Mouse (Mus musculus) layer of hippocampus, postnatal 25 days (tissue): ENCODE results near the gene Rpn1. TPM values are rescaled to one million over a fixed set of nuclear protein-coding genes. Genes with fewer than 3 reads are reported as not detected.

ENCODE experiments used
- DNase-seq, 2 experiments: peaks; one replicate each; pipeline ENCODE4 v3.0.0; 2022; ENCODE audit warnings: mixed read lengths in 2 of 2, low spot score in 1 of 2; ENCODE audit errors: extremely low spot score in 1 of 2
- microRNA-seq, 2 experiments: library from miRNA; unstranded; fragments of <30 nt; microRNA quantifications; one replicate each; pipeline ENCODE4 v1.2.0; 2021
- total RNA-seq, 2 experiments: library from RNA; stranded (reverse); gene quantifications; 2 replicates each; pipeline ENCODE4 v1.2.3; 2021

Rpn1 gene
- total RNA-seq, 2 experiments from 2014 or later: 166 to 175 TPM

DNA sequence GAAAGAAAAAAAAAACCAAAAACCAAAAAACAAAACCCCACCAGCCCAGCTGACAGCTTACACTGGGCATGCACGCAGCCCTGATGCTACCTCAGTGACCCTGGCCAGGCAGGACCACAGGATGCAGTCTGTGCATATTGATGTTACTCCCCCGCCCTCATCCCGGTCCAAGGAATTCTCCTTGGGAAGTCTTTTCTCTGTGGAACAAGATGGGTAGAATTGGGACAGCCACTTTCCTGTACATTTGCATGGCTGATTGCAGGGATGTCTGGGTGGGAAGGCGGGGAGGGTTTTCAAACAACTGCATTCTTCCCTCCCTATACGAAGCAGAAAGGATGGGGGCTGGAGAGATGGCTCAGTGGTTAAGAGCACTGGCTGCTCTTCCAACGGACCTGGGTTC, 68.7 kb downstream of the Rpn1 start:
- DNase-seq: no peak

Small RNAs within 50 kb of the gene (microRNA-seq; reads per million reads assigned to microRNA genes)
- 0 reads per million in 2 experiments for gene Mir6376

Other genes starting within 250 kb of the Rpn1 start
- gene Gm45140, start 248.7 kb upstream of the Rpn1 start, total RNA-seq: 1 to 10 TPM; 1.0 to 2.3 TPM
- gene Isy1, start 245.7 kb upstream of the Rpn1 start, total RNA-seq: 10 to 100 TPM; 30.9 to 32.3 TPM
- 100 to 1,000 TPM; 246 to 257 TPM for gene Cnbp, start 233.4 kb upstream of the Rpn1 start, total RNA-seq
- gene Copg1, start 196.7 kb upstream of the Rpn1 start, total RNA-seq: 100 to 1,000 TPM; 230 to 237 TPM
- 10 to 100 TPM; 24.4 to 25.0 TPM for gene Hmces, start 170.5 kb upstream of the Rpn1 start, total RNA-seq
- gene H1fx, start 102.8 kb upstream of the Rpn1 start, total RNA-seq: 10 to 100 TPM; 74.7 to 76.2 TPM
- 100 to 1,000 TPM; 327 to 360 TPM for gene Rab7, start 39.2 kb upstream of the Rpn1 start, total RNA-seq
- 1 to 10 TPM; 4.7 to 6.2 TPM for gene Gata2, start 109.4 kb downstream of the Rpn1 start, total RNA-seq
- not detected for gene Dnajb8, start 137.8 kb downstream of the Rpn1 start, total RNA-seq